In genomic region chr10:42088570-42089234, GRCm38 (mm10) we compare ENCODE assay signal across 10 mouse cellular contexts.
DNase-seq lines count a peak whose midpoint lies in the region; ATAC-seq and TF ChIP-seq lines count a peak whose summit lies in the region.
"Had no signal": no experiment of that assay in that cellular context is flagged by ENCODE, and none has a peak within 500 bp of the region (broad histone marks: within the 10 kb centered on the region; RNA-seq: fewer than 3 reads in every experiment).

No protein-coding gene starts in this region.

- ATAC-seq in heart, embryonic 12.5 days (ENCODE audit: insufficient number of reproducible peaks, low FRiP score), result no peak
- no peak for ATAC-seq in midbrain, embryonic 16.5 days
- ATAC-seq in intestine, postnatal 0 days, result no peak; the same call in 1 of the 2 replicates
- no peak for ATAC-seq in stomach, embryonic 16.5 days (ENCODE audit: insufficient read depth, low FRiP score)

- intact Hi-C loops in heart, postnatal 36 days (cut with DNase I), result no loop called here

- H3K4me3 ChIP-seq in heart, embryonic 12.5 days, result no peak overlapping the region
- no peak overlapping the region for H3K4me3 ChIP-seq in midbrain, embryonic 10.5 days
- no peak overlapping the region for H3K4me3 ChIP-seq in midbrain, embryonic 16.5 days (ENCODE audit: low read depth, low read length)
- H3K4me3 ChIP-seq in intestine, postnatal 0 days (ENCODE audit: low read depth, low read length), result no peak overlapping the region
- no peak overlapping the region for H3K4me3 ChIP-seq in stomach, embryonic 16.5 days (replicated peaks; ENCODE audit: low read length)
- H3K4me3 ChIP-seq: embryonic facial prominence, embryonic 12.5 days; neural tube, embryonic 13.5 days had no signal

- H3K27me3 ChIP-seq in heart, embryonic 12.5 days (replicated peaks), result no peaks in the 10 kb centered on the region
- peaks cover 74% of the 10 kb centered on the region for H3K27me3 ChIP-seq in midbrain, embryonic 10.5 days (ENCODE audit: low read depth, poor library complexity, severe bottlenecking)
- 0 out of 2 replicates have a peak, but pooled peaks cover 4% of the 10 kb centered on the region for H3K27me3 ChIP-seq in midbrain, embryonic 16.5 days (ENCODE audit: control insufficient read depth, insufficient read depth, low read depth, low read length)
- H3K27me3 ChIP-seq in intestine, postnatal 0 days (replicated peaks; ENCODE audit: control insufficient read depth, insufficient read depth, low read length), result no peaks in the 10 kb centered on the region
- H3K27me3 ChIP-seq in stomach, embryonic 16.5 days (ENCODE audit: control insufficient read depth, insufficient read depth, low read length), result no peaks in the 10 kb centered on the region
- H3K27me3 ChIP-seq: embryonic facial prominence, embryonic 12.5 days had no signal

- peaks cover 54% of the 10 kb centered on the region for H3K4me1 ChIP-seq in heart, embryonic 12.5 days (replicated peaks)
- H3K4me1 ChIP-seq in midbrain, embryonic 10.5 days, result peaks cover 23% of the 10 kb centered on the region
- no peaks in the 10 kb centered on the region; the same call in 1 of the 2 replicates for H3K4me1 ChIP-seq in midbrain, embryonic 16.5 days (ENCODE audit: control insufficient read depth, insufficient read depth, low read length)
- H3K4me1 ChIP-seq in intestine, postnatal 0 days (replicated peaks; ENCODE audit: control insufficient read depth, insufficient read depth, low read length), result 0 out of 2 replicates have a peak, but pooled peaks cover 13% of the 10 kb centered on the region
- peaks cover 22% of the 10 kb centered on the region for H3K4me1 ChIP-seq in stomach, embryonic 16.5 days (ENCODE audit: control insufficient read depth, insufficient read depth, low read length)

- peaks cover 5% of the 10 kb centered on the region; the same call in 1 of the 2 replicates for H3K9me3 ChIP-seq in heart, embryonic 12.5 days (replicated peaks)
- H3K9me3 ChIP-seq in midbrain, embryonic 10.5 days (replicated peaks), result peaks cover 4% of the 10 kb centered on the region; the same call in 1 of the 2 replicates
- H3K9me3 ChIP-seq in midbrain, embryonic 16.5 days (replicated peaks; ENCODE audit: control insufficient read depth, low read length, poor library complexity, severe bottlenecking), result peaks cover 10% of the 10 kb centered on the region
- H3K9me3 ChIP-seq in intestine, postnatal 0 days (ENCODE audit: control insufficient read depth), result 0 out of 2 replicates have a peak, but pooled peaks cover 3% of the 10 kb centered on the region
- H3K9me3 ChIP-seq in stomach, embryonic 16.5 days (replicated peaks; ENCODE audit: control insufficient read depth, low read length), result no peaks in the 10 kb centered on the region
- H3K9me3 ChIP-seq: embryonic facial prominence, embryonic 12.5 days; neural tube, embryonic 13.5 days had no signal

- TF ChIP-seq CTCF in intestine, postnatal 0 days (IDR thresholded peaks at IDR 0.05; ENCODE audit: low read depth), result no peak

- H3K27ac ChIP-seq in heart, embryonic 12.5 days (ENCODE audit: poor library complexity, severe bottlenecking), result no peak overlapping the region
- H3K27ac ChIP-seq in midbrain, embryonic 10.5 days (replicated peaks), result peak overlapping the region; percentile 65
- H3K27ac ChIP-seq in midbrain, embryonic 16.5 days (ENCODE audit: low read length), result no peak overlapping the region
- H3K27ac ChIP-seq in intestine, postnatal 0 days (ENCODE audit: low read depth, low read length), result no peak overlapping the region; the same call in 1 of the 2 replicates
- H3K27ac ChIP-seq in stomach, embryonic 16.5 days (ENCODE audit: low read length), result peak overlapping the region; percentile 77
- H3K27ac ChIP-seq: embryonic facial prominence, embryonic 12.5 days; neural tube, embryonic 13.5 days had no signal

- no peak overlapping the region for H3K9ac ChIP-seq in heart, embryonic 12.5 days
- H3K9ac ChIP-seq in midbrain, embryonic 16.5 days (ENCODE audit: low read depth, low read length), result no peak overlapping the region
- no peak overlapping the region; the same call in 1 of the 2 replicates for H3K9ac ChIP-seq in intestine, postnatal 0 days (ENCODE audit: low read depth, low read length)
- H3K9ac ChIP-seq in stomach, embryonic 16.5 days (ENCODE audit: low read length), result peak overlapping the region; percentile 55
- H3K9ac ChIP-seq: embryonic facial prominence, embryonic 12.5 days; neural tube, embryonic 13.5 days had no signal

- WGBS in heart, embryonic 12.5 days, result 45% methylated on average over 14 of the region's 14 CpGs
- 43% methylated on average over 14 of the region's 14 CpGs for WGBS in midbrain, embryonic 10.5 days
- whole genome bisulfite sequencing in midbrain, embryonic 16.5 days, result 46% methylated on average over 14 of the region's 14 CpGs
- WGBS in intestine, postnatal 0 days, result 52% methylated on average over 14 of the region's 14 CpGs
- 40% methylated on average over 14 of the region's 14 CpGs for WGBS in stomach, embryonic 16.5 days

- peak overlapping the region; percentile 3; the same call in 1 of the 2 replicates for H3K4me2 ChIP-seq in heart, embryonic 12.5 days
- no peak overlapping the region for H3K4me2 ChIP-seq in midbrain, embryonic 16.5 days (ENCODE audit: low read length)
- peak overlapping the region; percentile 32 for H3K4me2 ChIP-seq in intestine, postnatal 0 days (replicated peaks; ENCODE audit: low read depth)
- H3K4me2 ChIP-seq in stomach, embryonic 16.5 days (ENCODE audit: low read depth, low read length), result peak overlapping the region; percentile 18; the same call in 1 of the 2 replicates
- H3K4me2 ChIP-seq: embryonic facial prominence, embryonic 12.5 days; neural tube, embryonic 13.5 days had no signal

- H3K36me3 ChIP-seq in heart, embryonic 12.5 days, result no peaks in the 10 kb centered on the region
- H3K36me3 ChIP-seq in midbrain, embryonic 10.5 days, result no peaks in the 10 kb centered on the region
- H3K36me3 ChIP-seq in midbrain, embryonic 16.5 days (ENCODE audit: control insufficient read depth, insufficient read depth, low read length), result no peaks in the 10 kb centered on the region
- H3K36me3 ChIP-seq in intestine, postnatal 0 days (ENCODE audit: control insufficient read depth, insufficient read depth), result no peaks in the 10 kb centered on the region
- no peaks in the 10 kb centered on the region for H3K36me3 ChIP-seq in stomach, embryonic 16.5 days (ENCODE audit: control insufficient read depth, insufficient read depth, low read length)
- H3K36me3 ChIP-seq: embryonic facial prominence, embryonic 12.5 days; neural tube, embryonic 13.5 days had no signal

- DNase-seq in heart, postnatal 36 days, result no peak
- DNase-seq in midbrain, embryonic 10.5 days (ENCODE audit: low spot score), result no peak
- no peak for DNase-seq in frontal cortex, adult 2 months (ENCODE audit: extremely low spot score in 1 of 2, low spot score in 1 of 2)
- DNase-seq in adrenal gland, postnatal 10 days, result no peak

Comparison
In these comparisons a context has a peak if more than half of its experiments do, and no peak if none do; other contexts are left out.
1. H3K27ac ChIP-seq: peak in midbrain, embryonic 10.5 days (single experiment) and stomach, embryonic 16.5 days (single experiment); none in heart, embryonic 12.5 days (single experiment), midbrain, embryonic 16.5 days (single experiment) and intestine, postnatal 0 days (single experiment).